Mouse (Mus musculus) c-Kit-positive CD71-positive TER-119-positive erythroid progenitor cells, embryonic 14.5 days (primary cell): ENCODE measurements around the gene Ankrd44.

Experiments
- DNase-seq: peaks from one replicate; pipeline ENCODE4 v3.0.0-alpha.2; 2013; ENCODE audit warnings: low spot score

Ankrd44 gene

GRCm38 (mm10) chr1:54809098-54809490 lies 117.1 kb downstream of the Ankrd44 start:
- no peak for DNase-seq

GRCm38 (mm10) chr1:54808401-54809097 lies 117.6 kb downstream of the Ankrd44 start:
- DNase-seq = no peak

GRCm38 (mm10) chr1:54807832-54808231 lies 118.4 kb downstream of the Ankrd44 start:
- no peak for DNase-seq

- no peak for DNase-seq
These were observed 119.9 kb downstream of the Ankrd44 start for GRCm38 (mm10) chr1:54806116-54806850.

GRCm38 (mm10) chr1:54804406-54804805 lies 121.8 kb downstream of the Ankrd44 start:
- no peak for DNase-seq

GRCm38 (mm10) chr1:54802703-54803102 lies 123.5 kb downstream of the Ankrd44 start:
- no peak for DNase-seq

GRCm38 (mm10) chr1:54801256-54801655 lies 124.9 kb downstream of the Ankrd44 start:
- DNase-seq = no peak

- DNase-seq = no peak
These were observed 126.8 kb downstream of the Ankrd44 start for GRCm38 (mm10) chr1:54799421-54799820.

- DNase-seq = no peak
These were observed 127.8 kb downstream of the Ankrd44 start for GRCm38 (mm10) chr1:54798415-54798814.

GRCm38 (mm10) chr1:54794709-54795108 lies 131.5 kb downstream of the Ankrd44 start:
- no peak for DNase-seq

GRCm38 (mm10) chr1:54791406-54791805 lies 134.8 kb downstream of the Ankrd44 start:
- no peak for DNase-seq

- no peak for DNase-seq
These were observed 136.7 kb downstream of the Ankrd44 start for GRCm38 (mm10) chr1:54789327-54789960.

- DNase-seq = no peak
These were observed 137.8 kb downstream of the Ankrd44 start for GRCm38 (mm10) chr1:54788337-54788736.

- DNase-seq = no peak
These were observed 148.0 kb downstream of the Ankrd44 start for GRCm38 (mm10) chr1:54778151-54778550.

GRCm38 (mm10) chr1:54777104-54777503 lies 149.1 kb downstream of the Ankrd44 start:
- DNase-seq = no peak

- DNase-seq = no peak
These were observed 150.1 kb downstream of the Ankrd44 start for GRCm38 (mm10) chr1:54776116-54776515.

GRCm38 (mm10) chr1:54772843-54773242 lies 153.3 kb downstream of the Ankrd44 start:
- no peak for DNase-seq

GRCm38 (mm10) chr1:54771471-54771870 lies 154.7 kb downstream of the Ankrd44 start:
- no peak for DNase-seq

- DNase-seq = no peak
These were observed 159.0 kb downstream of the Ankrd44 start for GRCm38 (mm10) chr1:54767221-54767620.

- no peak for DNase-seq
These were observed 160.5 kb downstream of the Ankrd44 start for GRCm38 (mm10) chr1:54765632-54766238.

- DNase-seq = no peak
These were observed 163.9 kb downstream of the Ankrd44 start for GRCm38 (mm10) chr1:54762216-54762807.

- DNase-seq = no peak
These were observed 166.3 kb downstream of the Ankrd44 start for GRCm38 (mm10) chr1:54759841-54760240.
